In the genomic region with DNA sequence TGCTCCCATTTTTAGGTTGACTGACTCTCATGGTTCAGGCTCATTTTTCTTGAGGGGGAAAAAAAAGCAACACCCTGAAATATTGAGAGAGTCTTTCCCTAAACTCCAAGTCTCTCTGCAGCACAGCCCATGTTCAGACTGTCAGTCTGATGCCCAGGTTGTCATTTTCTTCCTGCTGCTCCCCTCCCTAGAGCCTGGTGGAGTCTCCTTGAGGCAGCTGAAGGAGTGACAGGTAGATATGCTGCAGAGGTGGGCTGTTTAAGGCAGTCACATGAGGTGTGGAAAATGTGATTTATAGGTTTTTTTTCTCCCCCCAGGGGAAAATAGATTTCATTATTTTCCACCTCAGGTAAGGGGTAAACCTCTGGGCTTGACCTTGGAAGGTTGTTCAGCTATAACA, we compare ENCODE assay signal across 20 mouse cellular contexts.
DNase-seq lines count a peak whose midpoint lies in the region; ATAC-seq lines count a peak whose summit lies in the region.
"Had no signal": no experiment of that assay in that cellular context is flagged by ENCODE, and none has a peak within 500 bp of the region (broad histone marks: within the 10 kb centered on the region; RNA-seq: fewer than 3 reads in every experiment).

No protein-coding gene starts in this region.

- no peaks in the 10 kb centered on the region for H3K27me3 ChIP-seq in hindbrain, embryonic 11.5 days (ENCODE audit: control insufficient read depth, insufficient read depth, low read length)
- peaks cover 10% of the 10 kb centered on the region for H3K27me3 ChIP-seq in hindbrain, embryonic 10.5 days (ENCODE audit: insufficient read depth, poor library complexity, severe bottlenecking)
- H3K27me3 ChIP-seq in midbrain, embryonic 12.5 days: peaks cover 44% of the 10 kb centered on the region
- peaks cover 30% of the 10 kb centered on the region for H3K27me3 ChIP-seq in midbrain, embryonic 10.5 days (ENCODE audit: low read depth, poor library complexity, severe bottlenecking)
- H3K27me3 ChIP-seq in midbrain, embryonic 15.5 days (replicated peaks): no peaks in the 10 kb centered on the region
- H3K27me3 ChIP-seq: embryonic facial prominence, embryonic 13.5 days; forebrain, embryonic 13.5 days; hindbrain, embryonic 15.5 days; intestine, embryonic 15.5 days had no signal

- no peaks in the 10 kb centered on the region for H3K9me3 ChIP-seq in hindbrain, embryonic 11.5 days (ENCODE audit: control insufficient read depth, low read length)
- no peaks in the 10 kb centered on the region for H3K9me3 ChIP-seq in hindbrain, embryonic 10.5 days
- H3K9me3 ChIP-seq in midbrain, embryonic 12.5 days: no peaks in the 10 kb centered on the region
- no peaks in the 10 kb centered on the region for H3K9me3 ChIP-seq in midbrain, embryonic 10.5 days (replicated peaks)
- H3K9me3 ChIP-seq in midbrain, embryonic 15.5 days: no peaks in the 10 kb centered on the region
- H3K9me3 ChIP-seq: embryonic facial prominence, embryonic 10.5 days; embryonic facial prominence, embryonic 13.5 days; forebrain, embryonic 13.5 days; heart, embryonic 10.5 days; hindbrain, embryonic 15.5 days; intestine, embryonic 15.5 days had no signal

- H3K4me1 ChIP-seq in hindbrain, embryonic 11.5 days (replicated peaks; ENCODE audit: control insufficient read depth, insufficient read depth, low read length): no peaks in the 10 kb centered on the region
- peaks cover 16% of the 10 kb centered on the region for H3K4me1 ChIP-seq in hindbrain, embryonic 10.5 days (replicated peaks)
- peaks cover 8% of the 10 kb centered on the region for H3K4me1 ChIP-seq in midbrain, embryonic 12.5 days
- peaks cover 14% of the 10 kb centered on the region for H3K4me1 ChIP-seq in midbrain, embryonic 10.5 days
- H3K4me1 ChIP-seq in midbrain, embryonic 15.5 days: peaks cover 9% of the 10 kb centered on the region
- H3K4me1 ChIP-seq: embryonic facial prominence, embryonic 10.5 days; embryonic facial prominence, embryonic 13.5 days; heart, embryonic 10.5 days; intestine, embryonic 15.5 days had no signal

- peak; percentile 22; the same call in 1 of the 2 replicates for ATAC-seq in hindbrain, embryonic 11.5 days (ENCODE audit: low FRiP score)
- 0 out of 2 replicates have a peak, but pooled peaks have one; percentile 32 for ATAC-seq in midbrain, embryonic 12.5 days (ENCODE audit: low FRiP score, low read depth)
- ATAC-seq in midbrain, embryonic 15.5 days (replicated peaks): peak; percentile 55; the same call in 1 of the 2 replicates
- no peak for ATAC-seq in granulocyte monocyte progenitor cell, adult 5-6 weeks (replicated peaks; ENCODE audit: poor library complexity, severe bottlenecking)
- ATAC-seq: activated CD4-positive, CD25-positive, alpha-beta regulatory T cell, adult 4 months; CD4-positive, CD25-positive, alpha-beta regulatory T cell, adult 4 months; forebrain, embryonic 13.5 days; forebrain, embryonic 16.5 days; intestine, embryonic 15.5 days had no signal

- H3K36me3 ChIP-seq in hindbrain, embryonic 11.5 days (ENCODE audit: control insufficient read depth, insufficient read depth, low read length): no peaks in the 10 kb centered on the region
- H3K36me3 ChIP-seq in hindbrain, embryonic 10.5 days: no peaks in the 10 kb centered on the region
- no peaks in the 10 kb centered on the region for H3K36me3 ChIP-seq in midbrain, embryonic 12.5 days
- no peaks in the 10 kb centered on the region for H3K36me3 ChIP-seq in midbrain, embryonic 10.5 days
- H3K36me3 ChIP-seq in midbrain, embryonic 15.5 days (replicated peaks): no peaks in the 10 kb centered on the region
- H3K36me3 ChIP-seq: embryonic facial prominence, embryonic 10.5 days; embryonic facial prominence, embryonic 13.5 days; heart, embryonic 10.5 days; hindbrain, embryonic 15.5 days; intestine, embryonic 15.5 days had no signal

- H3K4me2 ChIP-seq in hindbrain, embryonic 11.5 days (replicated peaks; ENCODE audit: low read depth, low read length): no peak overlapping the region
- no peak overlapping the region for H3K4me2 ChIP-seq in midbrain, embryonic 12.5 days (replicated peaks)
- H3K4me2 ChIP-seq in midbrain, embryonic 15.5 days: no peak overlapping the region
- H3K4me2 ChIP-seq: embryonic facial prominence, embryonic 13.5 days; forebrain, embryonic 13.5 days; hindbrain, embryonic 15.5 days; intestine, embryonic 15.5 days had no signal

- H3K9ac ChIP-seq in hindbrain, embryonic 11.5 days (ENCODE audit: low read depth, low read length): no peak overlapping the region
- H3K9ac ChIP-seq in midbrain, embryonic 12.5 days (replicated peaks): no peak overlapping the region
- H3K9ac ChIP-seq in midbrain, embryonic 15.5 days: no peak overlapping the region
- H3K9ac ChIP-seq: embryonic facial prominence, embryonic 13.5 days; forebrain, embryonic 13.5 days; hindbrain, embryonic 15.5 days; intestine, embryonic 15.5 days had no signal

- no peak overlapping the region for H3K27ac ChIP-seq in hindbrain, embryonic 11.5 days (ENCODE audit: low read depth, low read length)
- no peak overlapping the region for H3K27ac ChIP-seq in hindbrain, embryonic 10.5 days
- no peak overlapping the region for H3K27ac ChIP-seq in midbrain, embryonic 12.5 days (replicated peaks)
- H3K27ac ChIP-seq in midbrain, embryonic 10.5 days (replicated peaks): no peak overlapping the region
- H3K27ac ChIP-seq in midbrain, embryonic 15.5 days: no peak overlapping the region
- H3K27ac ChIP-seq: embryonic facial prominence, embryonic 10.5 days; embryonic facial prominence, embryonic 13.5 days; forebrain, embryonic 13.5 days; gastrocnemius, adult 2 months; heart, adult 2 months; heart, embryonic 10.5 days; hindbrain, embryonic 15.5 days; intestine, embryonic 15.5 days had no signal

- no peak overlapping the region for H3K4me3 ChIP-seq in hindbrain, embryonic 11.5 days (ENCODE audit: low read depth, low read length)
- H3K4me3 ChIP-seq in hindbrain, embryonic 10.5 days: no peak overlapping the region
- H3K4me3 ChIP-seq in midbrain, embryonic 12.5 days: no peak overlapping the region
- no peak overlapping the region for H3K4me3 ChIP-seq in midbrain, embryonic 10.5 days
- no peak overlapping the region for H3K4me3 ChIP-seq in midbrain, embryonic 15.5 days
- H3K4me3 ChIP-seq: embryonic facial prominence, embryonic 10.5 days; embryonic facial prominence, embryonic 13.5 days; erythroblast, embryonic 14.5 days; forebrain, embryonic 13.5 days; gastrocnemius, adult 2 months; heart, adult 2 months; heart, embryonic 10.5 days; hindbrain, embryonic 15.5 days; intestine, embryonic 15.5 days had no signal

- DNase-seq in hindbrain, embryonic 11.5 days (ENCODE audit: low spot score): no peak
- no peak for DNase-seq in hindbrain, embryonic 10.5 days (ENCODE audit: low spot score)
- DNase-seq in midbrain, embryonic 10.5 days (ENCODE audit: low spot score): no peak
- no peak for DNase-seq in ovary, postnatal 36 days (ENCODE audit: low spot score)
- DNase-seq: cerebellum, adult 11-12 months had no signal
